9 mouse cellular contexts compared by ENCODE assay signal in the genomic region with DNA sequence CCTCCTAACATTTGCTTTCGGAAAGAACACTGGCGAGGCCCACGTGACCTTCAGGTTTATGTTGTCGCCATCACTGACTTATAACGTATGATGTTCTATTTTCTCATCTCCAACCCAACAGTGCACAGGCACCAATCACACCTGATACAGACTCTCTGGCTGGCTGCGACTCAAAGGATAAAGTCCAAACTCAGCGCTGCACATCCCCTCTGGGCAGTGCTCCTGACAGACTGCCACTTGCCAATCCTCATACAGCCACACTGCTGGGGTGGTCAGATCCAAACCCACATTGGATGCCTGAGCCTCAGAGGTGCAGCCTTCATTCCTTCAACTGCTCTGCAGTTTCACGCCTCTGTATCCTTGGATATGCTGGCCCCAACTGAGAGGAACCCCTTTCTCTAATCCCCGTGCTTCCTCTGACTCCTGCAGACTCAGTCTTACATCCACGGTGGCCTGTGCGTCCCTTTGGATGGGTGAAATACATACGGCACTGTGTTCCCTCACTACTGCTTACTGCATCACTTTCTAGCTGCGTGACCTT. TPM values are rescaled to one million over a fixed set of nuclear protein-coding genes. Genes with fewer than 3 reads are reported as not detected.
DNase-seq lines count a peak whose midpoint lies in the region; ATAC-seq and TF ChIP-seq lines count a peak whose summit lies in the region.
"Had no signal": no experiment of that assay in that cellular context is flagged by ENCODE, and none has a peak within 500 bp of the region (broad histone marks: within the 10 kb centered on the region; RNA-seq: fewer than 3 reads in every experiment).

No protein-coding gene starts in this region.

- TF ChIP-seq CTCF in cerebellum, adult 2 months (IDR thresholded peaks at IDR 0.05; ENCODE audit: borderline replicate concordance, insufficient read depth, low read depth, low read length): no peak

- H3K9me3 ChIP-seq in kidney, embryonic 15.5 days (replicated peaks): no peaks in the 10 kb centered on the region
- no peaks in the 10 kb centered on the region for H3K9me3 ChIP-seq in midbrain, embryonic 15.5 days
- H3K9me3 ChIP-seq: stomach, embryonic 15.5 days had no signal

- no peak for TF ChIP-seq POLR2A in cerebellum, adult 2 months (IDR thresholded peaks at IDR 0.05; ENCODE audit: borderline replicate concordance, insufficient read depth, low read length)

- H3K4me2 ChIP-seq in kidney, embryonic 15.5 days: no peak overlapping the region
- H3K4me2 ChIP-seq in midbrain, embryonic 15.5 days: peak overlapping the region; percentile 81
- H3K4me2 ChIP-seq: stomach, embryonic 15.5 days had no signal

- ATAC-seq in kidney, embryonic 15.5 days (replicated peaks; ENCODE audit: low FRiP score): no peak
- ATAC-seq in midbrain, embryonic 15.5 days (replicated peaks): no peak

- H3K4me3 ChIP-seq in cerebellum, adult 2 months (replicated peaks; ENCODE audit: insufficient read depth, low read depth, low read length): peak overlapping the region; percentile 12
- H3K4me3 ChIP-seq in kidney, embryonic 15.5 days (replicated peaks): no peak overlapping the region
- peak overlapping the region; percentile 83 for H3K4me3 ChIP-seq in midbrain, embryonic 15.5 days
- H3K4me3 ChIP-seq: stomach, embryonic 15.5 days had no signal

- no peaks in the 10 kb centered on the region for H3K36me3 ChIP-seq in kidney, embryonic 15.5 days
- H3K36me3 ChIP-seq in midbrain, embryonic 15.5 days (replicated peaks): no peaks in the 10 kb centered on the region
- H3K36me3 ChIP-seq: stomach, embryonic 15.5 days had no signal

- no peak overlapping the region for H3K27ac ChIP-seq in cerebellum, adult 2 months (ENCODE audit: insufficient read depth, low read length)
- no peak overlapping the region for H3K27ac ChIP-seq in kidney, embryonic 15.5 days
- H3K27ac ChIP-seq in midbrain, embryonic 15.5 days: no peak overlapping the region
- H3K27ac ChIP-seq: stomach, embryonic 15.5 days had no signal

- WGBS in cerebellum, adult 2 months: 55% methylated on average over 13 of the region's 13 CpGs
- 84% methylated on average over 13 of the region's 13 CpGs for WGBS in kidney, embryonic 15.5 days
- WGBS in midbrain, embryonic 15.5 days: 78% methylated on average over 13 of the region's 13 CpGs

- no peak for DNase-seq in cerebellum, adult 2 months
- no peak for DNase-seq in cerebellum, adult 11-12 months
- DNase-seq in kidney, adult 8-10 months: peak; percentile 35 to 63
- peak; percentile 63 to 68 for DNase-seq in kidney, postnatal 25 days
- no peak for DNase-seq in frontal cortex, postnatal 14 days (ENCODE audit: low spot score in 2 of 2)
- DNase-seq in layer of hippocampus, adult 11-12 months (ENCODE audit: low spot score): no peak

- H3K27me3 ChIP-seq in cerebellum, adult 2 months (ENCODE audit: control insufficient read depth, insufficient read depth, low read length): no peaks in the 10 kb centered on the region
- no peaks in the 10 kb centered on the region for H3K27me3 ChIP-seq in kidney, embryonic 15.5 days
- H3K27me3 ChIP-seq in midbrain, embryonic 15.5 days (replicated peaks): no peaks in the 10 kb centered on the region
- H3K27me3 ChIP-seq: stomach, embryonic 15.5 days had no signal

- no peak overlapping the region for H3K9ac ChIP-seq in kidney, embryonic 15.5 days
- 0 out of 2 replicates have a peak overlapping the region, but pooled peaks have one; percentile 12 for H3K9ac ChIP-seq in midbrain, embryonic 15.5 days
- H3K9ac ChIP-seq: stomach, embryonic 15.5 days had no signal

- peaks cover 18% of the 10 kb centered on the region for H3K4me1 ChIP-seq in cerebellum, adult 2 months (ENCODE audit: control insufficient read depth, insufficient read depth, low read length)
- peaks cover 27% of the 10 kb centered on the region for H3K4me1 ChIP-seq in kidney, embryonic 15.5 days
- peaks cover 47% of the 10 kb centered on the region for H3K4me1 ChIP-seq in midbrain, embryonic 15.5 days

RNA-seq across cellular contexts. Expression of a gene that starts 3.0 kb away (rescaled TPM):
- polyA plus RNA-seq in cerebellum, adult 2 months (2012; rRNA removed): 61.5 and 66.3 TPM in 2 replicates
- 5.6 and 7.8 TPM in 2 replicates for polyA plus RNA-seq in kidney, embryonic 15.5 days (2015; fragmentation: Nextera tagmentation; extraction: Ambion mirVana)
- polyA plus RNA-seq in midbrain, embryonic 15.5 days (2015; fragmentation: Nextera tagmentation; extraction: Ambion mirVana): 19.3 and 19.8 TPM in 2 replicates

Comparison
In these comparisons a context has a peak if more than half of its experiments do, and no peak if none do; other contexts are left out.
1. DNase-seq: peak in kidney, adult 8-10 months (2 of 2) and kidney, postnatal 25 days (2 of 2); none in cerebellum, adult 2 months (0 of 2), cerebellum, adult 11-12 months (single experiment), frontal cortex, postnatal 14 days (0 of 2) and layer of hippocampus, adult 11-12 months (single experiment).